Mouse (Mus musculus) midbrain, embryonic 14.5 days (tissue): ENCODE measurements at regions not wholly inside any gene's neighbourhood (a gene's known extent, or its start where the extent isn't known, plus 50 kb on each side); places are given as distances from the start of the nearest gene placed in this dataset.

Experiments used
- ATAC-seq: fragments of 200-750 bp; cut with Nextera tagmentation; 2 replicates; pipeline ENCODE4 v1.8.0; 2017; ENCODE audit warnings: moderate number of reproducible peaks, moderate library complexity; ENCODE audit not compliant: low FRiP score, low TSS enrichment
- DNase-seq: peaks from one replicate; pipeline ENCODE4 v3.0.0-alpha.2; 2015
- H3K27ac ChIP-seq: fragments of 300-500 bp; sonication (generic); replicated peaks from 2 replicates; pipeline ENCODE4 v1.5.1; 2014; ENCODE audit warnings: mild to moderate bottlenecking, low read depth, low read length, moderate library complexity
- H3K27me3 ChIP-seq: fragments of 300-500 bp; sonication (generic); 2 replicates; pipeline ENCODE4 v1.6.1; 2014; ENCODE audit warnings: low read length, control low read depth, mixed read lengths; ENCODE audit not compliant: control insufficient read depth, insufficient read depth
- H3K36me3 ChIP-seq: fragments of 300-500 bp; sonication (generic); 2 replicates; pipeline ENCODE4 v1.6.1; 2014; ENCODE audit warnings: low read length, control low read depth; ENCODE audit not compliant: control insufficient read depth, insufficient read depth
- H3K4me1 ChIP-seq: fragments of 300-500 bp; sonication (generic); 2 replicates; pipeline ENCODE4 v1.6.1; 2014; ENCODE audit warnings: mild to moderate bottlenecking, antibody characterized with exemption, low read length, control low read depth; ENCODE audit not compliant: control insufficient read depth, insufficient read depth
- H3K4me2 ChIP-seq: fragments of 300-500 bp; sonication (generic); 2 replicates; pipeline ENCODE4 v1.6.1; 2014; ENCODE audit warnings: mild to moderate bottlenecking, low read length, moderate library complexity
- H3K4me3 ChIP-seq: fragments of 300-500 bp; sonication (generic); replicated peaks from 2 replicates; pipeline ENCODE4 v1.5.1; 2014; ENCODE audit warnings: low read depth, low read length
- H3K9ac ChIP-seq: fragments of 300-500 bp; sonication (generic); replicated peaks from 2 replicates; pipeline ENCODE4 v1.6.1; 2014; ENCODE audit warnings: mild to moderate bottlenecking, low read length, moderate library complexity
- H3K9me3 ChIP-seq: fragments of 300-500 bp; sonication (generic); 2 replicates; pipeline ENCODE4 v1.6.1; 2016; ENCODE audit warnings: low read length, control low read depth, mixed read lengths; ENCODE audit not compliant: control insufficient read depth
- WGBS: fragments of 180-500 bp; shearing (Covaris S2); extraction: QIAGEN DNeasy Blood & Tissue Kit; methylation state at CpG from one replicate; pipeline ENCODE4 v1.1.7; 2014; 5-methylcytosine and 5-hydroxymethylcytosine counted together

DNA sequence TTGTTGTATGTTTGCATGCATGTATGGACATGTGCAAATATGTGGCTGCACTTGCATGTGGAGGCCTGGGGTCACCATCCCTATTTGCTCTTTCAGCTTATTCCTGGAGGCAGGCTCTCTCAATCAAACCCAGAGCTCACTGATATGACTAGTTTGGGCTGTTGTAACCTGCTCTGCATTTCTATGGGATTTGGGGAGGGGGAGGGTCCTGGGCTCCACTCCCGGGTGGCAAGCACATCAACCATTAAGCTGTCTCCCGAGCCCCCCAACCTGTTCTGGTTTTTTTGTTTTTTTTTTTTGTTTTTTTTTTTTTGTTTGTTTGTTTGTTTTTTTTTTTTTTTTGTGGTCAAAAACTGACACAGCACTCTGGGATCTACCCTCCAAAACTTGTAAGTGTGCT lies 386.5 kb downstream of the Med13l start:
- no peak for ATAC-seq
- 7% methylated on average over 2 of the region's 2 CpGs for WGBS
- Histone ChIP-seq H3K36me3 (no peaks in the 10 kb centered on the region), H3K27me3 (no peaks in the 10 kb centered on the region), H3K4me3 (no peak overlapping the region), H3K4me1 (peaks cover 19% of the 10 kb centered on the region), H3K27ac (peak overlapping the region; percentile 8; the same call in 1 of the 2 replicates), H3K9me3 (no peaks in the 10 kb centered on the region), H3K9ac (no peak overlapping the region), H3K4me2 (no peak overlapping the region)
- no peak for DNase-seq

GRCm38 (mm10) chr5:118948119-118948786 lies 387.8 kb downstream of the Med13l start:
- H3K4me1 ChIP-seq, result peaks cover 19% of the 10 kb centered on the region
- ATAC-seq (no peak), DNase-seq (no peak)
- no peaks in the 10 kb centered on the region for H3K27me3 ChIP-seq
- no peak overlapping the region for H3K27ac ChIP-seq
- 91% methylated on average over 6 of the region's 6 CpGs for WGBS
- no peaks in the 10 kb centered on the region for H3K36me3 ChIP-seq
- H3K4me2 ChIP-seq, result no peak overlapping the region
- no peak overlapping the region for H3K9ac ChIP-seq
- H3K4me3 ChIP-seq, result no peak overlapping the region
- no peaks in the 10 kb centered on the region for H3K9me3 ChIP-seq

- ATAC-seq (no peak), DNase-seq (no peak)
- Histone ChIP-seq H3K36me3 (no peaks in the 10 kb centered on the region), H3K27me3 (no peaks in the 10 kb centered on the region), H3K27ac (no peak overlapping the region), H3K4me3 (no peak overlapping the region), H3K9me3 (no peaks in the 10 kb centered on the region), H3K9ac (no peak overlapping the region), H3K4me1 (peaks cover 9% of the 10 kb centered on the region), H3K4me2 (no peak overlapping the region)
- 71% methylated on average over 7 of the region's 7 CpGs for WGBS
Observed at GRCm38 (mm10) chr5:118951067-118951466, 390.6 kb downstream of the Med13l start.

- Histone ChIP-seq H3K9me3 (no peaks in the 10 kb centered on the region), H3K4me1 (no peaks in the 10 kb centered on the region), H3K4me2 (no peak overlapping the region), H3K27me3 (no peaks in the 10 kb centered on the region), H3K4me3 (no peak overlapping the region), H3K9ac (no peak overlapping the region), H3K36me3 (no peaks in the 10 kb centered on the region), H3K27ac (no peak overlapping the region)
- WGBS, result 80% methylated on average over 21 of the region's 21 CpGs
- ATAC-seq, result no peak
- DNase-seq, result no peak
Observed at GRCm38 (mm10) chr5:118960521-118961001, 400.1 kb downstream of the Med13l start.

DNA sequence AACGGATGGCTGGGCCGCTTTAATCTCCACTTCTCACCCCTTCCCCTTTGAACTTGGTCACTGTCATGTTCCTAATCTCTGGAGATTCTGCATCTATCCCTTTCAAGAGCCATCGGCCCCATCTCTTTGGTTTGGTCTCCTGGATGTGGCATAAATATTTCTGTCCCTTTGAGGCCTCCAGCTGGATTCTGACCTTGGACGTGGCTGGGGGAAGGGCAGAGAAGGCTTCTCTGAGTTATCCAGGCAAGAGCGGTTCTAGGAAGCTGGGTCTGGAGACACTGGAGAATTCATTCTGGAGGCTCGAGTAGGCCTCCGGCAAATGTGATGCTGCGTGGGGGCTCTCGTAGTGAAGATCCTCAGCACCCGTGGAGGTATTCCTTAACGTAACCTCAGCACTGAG lies 400.6 kb downstream of the Med13l start:
- 78% methylated on average over 11 of the region's 11 CpGs for whole genome bisulfite sequencing
- DNase-seq (no peak), ATAC-seq (no peak)
- Histone ChIP-seq H3K4me2 (no peak overlapping the region), H3K36me3 (no peaks in the 10 kb centered on the region), H3K9me3 (no peaks in the 10 kb centered on the region), H3K27ac (no peak overlapping the region), H3K4me1 (no peaks in the 10 kb centered on the region), H3K4me3 (no peak overlapping the region), H3K27me3 (no peaks in the 10 kb centered on the region), H3K9ac (no peak overlapping the region)

- Histone ChIP-seq H3K4me3 (no peak overlapping the region), H3K36me3 (no peaks in the 10 kb centered on the region), H3K27me3 (no peaks in the 10 kb centered on the region), H3K9ac (no peak overlapping the region), H3K9me3 (no peaks in the 10 kb centered on the region), H3K4me1 (no peaks in the 10 kb centered on the region), H3K4me2 (no peak overlapping the region), H3K27ac (no peak overlapping the region)
- ATAC-seq (no peak), DNase-seq (no peak)
- 97% methylated on average over 3 of the region's 3 CpGs for WGBS
Observed at GRCm38 (mm10) chr5:118962152-118962551, 401.7 kb downstream of the Med13l start.

- H3K27me3 ChIP-seq, result no peaks in the 10 kb centered on the region
- no peaks in the 10 kb centered on the region for H3K36me3 ChIP-seq
- WGBS, result 93% methylated on average over 3 of the region's 3 CpGs
- no peak overlapping the region for H3K9ac ChIP-seq
- H3K4me2 ChIP-seq, result no peak overlapping the region
- ATAC-seq, result no peak
- H3K4me1 ChIP-seq, result no peaks in the 10 kb centered on the region
- H3K9me3 ChIP-seq, result no peaks in the 10 kb centered on the region
- no peak for DNase-seq
- H3K27ac ChIP-seq, result no peak overlapping the region
- no peak overlapping the region for H3K4me3 ChIP-seq
Observed at GRCm38 (mm10) chr5:118963001-118963400, 402.5 kb downstream of the Med13l start.

- H3K27me3 ChIP-seq, result no peaks in the 10 kb centered on the region
- H3K9ac ChIP-seq, result no peak overlapping the region
- 45% methylated on average over 6 of the region's 6 CpGs for WGBS
- H3K4me3 ChIP-seq, result no peak overlapping the region
- DNase-seq (no peak), ATAC-seq (no peak)
- H3K4me2 ChIP-seq, result no peak overlapping the region
- no peaks in the 10 kb centered on the region for H3K36me3 ChIP-seq
- H3K4me1 ChIP-seq, result no peaks in the 10 kb centered on the region
- no peak overlapping the region for H3K27ac ChIP-seq
- no peaks in the 10 kb centered on the region for H3K9me3 ChIP-seq
Observed at GRCm38 (mm10) chr5:118966901-118967300, 406.4 kb downstream of the Med13l start.

- no peak overlapping the region for H3K4me2 ChIP-seq
- no peak for DNase-seq
- H3K27me3 ChIP-seq, result no peaks in the 10 kb centered on the region
- no peaks in the 10 kb centered on the region for H3K4me1 ChIP-seq
- no peak overlapping the region for H3K9ac ChIP-seq
- no peak overlapping the region for H3K4me3 ChIP-seq
- no peaks in the 10 kb centered on the region for H3K9me3 ChIP-seq
- H3K36me3 ChIP-seq, result no peaks in the 10 kb centered on the region
- no peak for ATAC-seq
- WGBS, result 85% methylated on average over 11 of the region's 11 CpGs
- no peak overlapping the region for H3K27ac ChIP-seq
Observed at GRCm38 (mm10) chr5:118967718-118968117, 407.2 kb downstream of the Med13l start.
